Mouse (Mus musculus) heart, postnatal 0 days (tissue): ENCODE measurements around the gene Slc25a38.

Experiments
- CTCF ChIP-seq: IDR thresholded peaks from 2 replicates; pipeline ENCODE4 v1.5.1; 2016; ENCODE audit warnings: antibody characterized with exemption, control low read depth, low read depth
- EP300 ChIP-seq: IDR thresholded peaks from 2 replicates; pipeline ENCODE4 v1.6.1; 2016; ENCODE audit warnings: antibody characterized with exemption, low read depth

DNA sequence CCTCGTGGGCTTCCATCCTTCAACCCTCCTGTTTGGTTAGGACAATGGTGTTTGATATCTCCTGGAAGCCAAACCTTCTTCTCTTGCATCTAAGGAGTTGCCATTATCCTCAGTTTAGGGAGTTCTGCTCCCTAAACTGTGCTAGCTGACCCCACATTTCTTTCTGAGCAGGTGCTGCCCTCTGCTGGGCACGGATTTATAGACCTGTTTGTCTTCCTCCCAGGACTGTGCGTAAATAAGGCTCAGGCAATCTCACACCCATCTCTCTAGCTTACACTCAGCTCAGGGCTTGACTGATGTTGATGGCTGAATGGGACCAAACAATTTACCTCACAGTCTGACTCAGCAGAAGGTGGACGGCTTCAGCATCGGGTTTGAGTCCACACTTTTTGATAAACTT is 61.1 kb downstream of the Slc25a38 start:
- peak; percentile 62 for TF ChIP-seq CTCF
- TF ChIP-seq EP300, result no peak
